Mouse (Mus musculus) kidney, postnatal 0 days (tissue): ENCODE data around the gene Slco4c1. TPM values are rescaled to one million over a fixed set of nuclear protein-coding genes. Genes with fewer than 3 reads are reported as not detected.

Source experiments
- ATAC-seq: fragments of 200-750 bp; cut with Nextera tagmentation; replicated peaks from 2 replicates; pipeline ENCODE4 v1.8.0; 2017; ENCODE audit warnings: low read depth, moderate number of reproducible peaks, moderate TSS enrichment, moderate library complexity; ENCODE audit not compliant: low FRiP score
- DNase-seq: peaks from one replicate; pipeline ENCODE4 v3.0.0-alpha.2; 2016; ENCODE audit warnings: low spot score
- H3K27ac ChIP-seq: fragments of 300-500 bp; sonication (generic); 2 replicates; pipeline ENCODE4 v1.5.1; 2014; ENCODE audit warnings: mild to moderate bottlenecking
- H3K27me3 ChIP-seq: fragments of 300-500 bp; sonication (generic); 2 replicates; pipeline ENCODE4 v1.6.1; 2014; ENCODE audit warnings: low read length, mixed read lengths; ENCODE audit not compliant: insufficient read depth
- H3K36me3 ChIP-seq: fragments of 300-500 bp; sonication (generic); 2 replicates; pipeline ENCODE4 v1.6.1; 2014; ENCODE audit warnings: low read length, mixed read lengths; ENCODE audit not compliant: insufficient read depth
- H3K4me1 ChIP-seq: fragments of 300-500 bp; sonication (generic); replicated peaks from 2 replicates; pipeline ENCODE4 v1.6.1; 2014; ENCODE audit warnings: antibody characterized with exemption, low read length, mixed read lengths; ENCODE audit not compliant: insufficient read depth
- H3K4me2 ChIP-seq: fragments of 300-500 bp; sonication (generic); 2 replicates; pipeline ENCODE4 v1.6.1; 2014; ENCODE audit warnings: mild to moderate bottlenecking, low read length, moderate library complexity, mixed read lengths
- H3K4me3 ChIP-seq: fragments of 300-500 bp; sonication (generic); replicated peaks from 2 replicates; pipeline ENCODE4 v1.5.1; 2014; ENCODE audit warnings: low read depth, low read length
- H3K9ac ChIP-seq: fragments of 300-500 bp; sonication (generic); 2 replicates; pipeline ENCODE4 v1.6.1; 2014; ENCODE audit warnings: low read depth, low read length
- H3K9me3 ChIP-seq: fragments of 300-500 bp; sonication (generic); replicated peaks from 2 replicates; pipeline ENCODE4 v1.6.1; 2016; ENCODE audit warnings: low read length, inconsistent platforms, mixed read lengths
- CTCF ChIP-seq: IDR thresholded peaks from 2 replicates; pipeline ENCODE4 v1.5.1; 2016; ENCODE audit warnings: antibody characterized with exemption, low read depth, mild to moderate bottlenecking, moderate library complexity
- WGBS: fragments of 180-500 bp; shearing (Covaris S2); extraction: QIAGEN DNeasy Blood & Tissue Kit; methylation state at CpG from one replicate; pipeline ENCODE4 v1.1.7; 2014; 5-methylcytosine and 5-hydroxymethylcytosine counted together
- polyA plus RNA-seq: library from polyadenylated mRNA; unstranded; fragments of >200 nt; fragmentation: Nextera tagmentation; extraction: Ambion mirVana; gene quantifications from 2 replicates; pipeline ENCODE4 v1.2.1, GENCODE M21; 2015

Slco4c1 gene
- polyA plus RNA-seq, result 8.1 and 9.1 TPM in 2 replicates

DNA sequence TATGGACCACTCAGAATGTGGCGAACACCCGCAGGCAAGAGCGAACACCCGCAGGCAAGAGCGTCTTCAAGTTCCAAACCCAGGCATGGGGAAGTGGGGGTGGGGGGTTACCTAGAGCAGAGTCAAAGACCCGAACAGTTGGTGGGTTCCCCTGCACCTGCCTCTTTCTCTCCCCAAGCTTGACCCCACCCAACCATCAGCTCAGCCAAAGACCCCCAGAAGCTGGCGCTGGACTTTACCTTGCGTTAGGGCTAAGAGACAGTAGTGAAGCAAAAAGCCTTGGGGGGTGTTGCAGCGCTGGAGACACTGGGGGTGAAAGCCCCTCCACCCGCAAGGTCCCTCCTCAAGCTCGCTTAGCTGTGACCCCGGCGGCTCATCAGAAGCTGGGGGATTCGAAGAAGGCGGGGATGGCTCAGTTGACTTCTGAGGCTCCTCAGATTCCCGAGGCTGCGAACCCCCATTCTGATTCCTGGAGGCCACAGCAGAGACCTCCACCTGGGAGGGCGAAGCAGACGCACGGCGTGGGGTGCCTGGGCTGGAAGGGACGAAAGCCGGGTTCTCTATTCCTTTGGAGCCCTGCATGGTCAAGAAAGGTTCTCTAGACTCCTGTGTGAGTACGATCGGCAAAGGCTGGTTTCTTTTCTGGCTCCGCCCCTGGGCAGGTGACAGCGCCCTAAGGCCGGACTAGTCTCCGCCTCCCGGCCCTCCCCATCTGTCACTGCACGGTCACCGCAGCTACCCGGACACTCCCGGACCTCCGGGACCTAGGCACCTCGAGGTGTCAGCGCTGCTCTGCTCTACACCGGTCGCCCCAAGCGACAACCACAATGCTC lies at the start of gene Slco4c1:
Slco4c1 (minus strand) TSS at position 644 of the 833 bp plus-strand sequence.
- Histone ChIP-seq H3K4me3 (peak within 1 kb of the TSS; percentile 42), H3K27me3 (no peaks in the 10 kb centered on the region), H3K36me3 (no peaks in the 10 kb centered on the region), H3K4me2 (peak within 1 kb of the TSS; percentile 84), H3K9me3 (no peaks in the 10 kb centered on the region), H3K27ac (peak within 1 kb of the TSS; percentile 60; the same call in 1 of the 2 replicates), H3K4me1 (peaks cover 7% of the 10 kb centered on the region; the same call in 1 of the 2 replicates), H3K9ac (peak within 1 kb of the TSS; percentile 59)
- TF ChIP-seq CTCF, result no peak
- DNase-seq (peak; percentile 47), ATAC-seq (peak; percentile 91)
- under 1% methylated on average over 39 of the region's 40 CpGs for WGBS

DNA sequence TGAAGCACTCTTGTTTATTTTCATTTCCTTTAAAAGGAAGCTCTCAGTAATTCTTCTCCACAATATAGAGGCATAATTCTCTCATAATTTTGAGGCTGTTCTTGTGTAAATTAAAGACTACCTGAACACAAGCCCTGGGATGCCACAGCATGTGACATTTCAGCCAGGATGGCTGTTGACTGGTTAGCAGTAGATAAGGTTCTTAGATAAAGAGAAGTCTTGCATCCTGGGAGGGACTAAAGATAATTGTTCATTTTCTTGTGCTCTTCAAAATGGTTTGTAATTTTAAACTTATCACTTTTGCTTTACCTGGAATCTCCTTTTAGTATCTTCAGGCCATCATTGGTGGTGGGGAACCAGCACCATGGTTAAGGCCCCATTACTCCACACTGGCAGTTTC lies 45.4 kb upstream of the Slco4c1 start:
- Histone ChIP-seq H3K27ac (no peak overlapping the region), H3K36me3 (no peaks in the 10 kb centered on the region), H3K4me1 (no peaks in the 10 kb centered on the region), H3K4me2 (no peak overlapping the region), H3K9ac (no peak overlapping the region), H3K4me3 (no peak overlapping the region), H3K27me3 (no peaks in the 10 kb centered on the region), H3K9me3 (no peaks in the 10 kb centered on the region)
- TF ChIP-seq CTCF, result no peak
- no peak for DNase-seq
- no peak for ATAC-seq

DNA sequence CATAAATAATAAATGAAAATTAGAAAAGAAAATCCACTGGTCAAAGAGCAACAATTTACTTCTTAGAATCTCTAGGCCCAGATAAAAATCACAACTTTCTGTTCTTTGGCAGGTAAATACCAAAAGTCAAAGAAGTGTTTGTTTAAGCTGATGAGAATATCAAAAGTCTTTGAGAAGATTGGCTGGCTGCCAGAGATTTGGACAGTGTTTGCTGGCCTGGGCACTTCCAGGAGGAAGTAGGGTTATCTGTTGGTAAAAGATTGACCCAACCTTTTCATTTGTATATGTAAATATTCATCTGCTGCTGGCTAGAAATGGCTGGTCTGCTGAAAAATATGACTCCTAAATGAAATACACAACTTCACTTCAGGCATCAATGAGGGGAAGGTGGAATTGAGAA lies 11.8 kb upstream of the Slco4c1 start:
- Histone ChIP-seq H3K9me3 (no peaks in the 10 kb centered on the region), H3K4me3 (no peak overlapping the region), H3K4me1 (no peaks in the 10 kb centered on the region), H3K9ac (no peak overlapping the region), H3K36me3 (no peaks in the 10 kb centered on the region), H3K4me2 (no peak overlapping the region), H3K27ac (no peak overlapping the region), H3K27me3 (no peaks in the 10 kb centered on the region)
- ATAC-seq (no peak), DNase-seq (no peak)
- TF ChIP-seq CTCF, result no peak

DNA sequence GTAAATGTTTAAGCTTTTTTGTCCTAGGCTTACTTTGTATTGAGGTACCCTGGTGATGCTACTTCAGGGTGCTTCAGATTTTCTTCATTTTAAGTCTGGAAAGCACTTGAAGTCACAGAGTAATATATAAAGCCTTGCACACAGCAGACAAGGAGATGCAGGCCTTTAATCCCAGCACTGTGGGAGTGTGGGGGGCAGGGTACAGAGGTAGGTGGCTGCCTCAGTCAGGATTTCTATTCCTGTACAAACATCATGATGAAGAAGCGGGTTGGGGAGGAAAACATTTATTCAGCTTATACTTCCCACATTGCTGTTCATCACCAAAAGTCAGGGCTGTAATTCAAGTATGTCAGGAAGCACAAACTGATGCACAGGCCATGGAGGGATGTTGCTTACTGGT lies 6.6 kb upstream of the Slco4c1 start:
- no peak for TF ChIP-seq CTCF
- Histone ChIP-seq H3K9ac (no peak overlapping the region), H3K4me2 (no peak overlapping the region), H3K9me3 (no peaks in the 10 kb centered on the region), H3K4me1 (no peaks in the 10 kb centered on the region), H3K36me3 (no peaks in the 10 kb centered on the region), H3K27me3 (no peaks in the 10 kb centered on the region), H3K4me3 (no peak overlapping the region), H3K27ac (no peak overlapping the region)
- DNase-seq (no peak), ATAC-seq (no peak)
- whole genome bisulfite sequencing, result 64% methylated on average over 1 of the region's 1 CpGs

DNA sequence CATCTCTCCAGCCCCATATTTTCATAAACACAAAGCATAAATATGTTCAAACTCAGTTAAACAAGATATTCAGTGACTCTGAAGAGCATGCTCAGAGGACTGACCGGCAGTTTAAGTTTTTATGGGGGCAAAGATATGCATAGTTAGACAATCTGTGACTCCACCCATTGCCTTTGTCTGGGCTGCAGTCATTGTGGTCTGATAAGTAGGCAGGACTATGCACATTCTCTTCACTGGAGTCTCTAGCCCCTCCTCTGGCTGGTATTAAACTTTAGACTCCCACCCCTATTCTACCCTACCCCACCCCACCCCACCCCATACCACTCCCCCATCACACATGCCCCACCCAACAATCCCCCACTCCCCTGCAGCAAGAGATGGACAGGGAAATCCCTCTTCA lies 4.1 kb upstream of the Slco4c1 start:
- Histone ChIP-seq H3K27ac (no peak overlapping the region), H3K27me3 (no peaks in the 10 kb centered on the region), H3K9me3 (no peaks in the 10 kb centered on the region), H3K4me3 (no peak overlapping the region), H3K9ac (no peak overlapping the region), H3K36me3 (no peaks in the 10 kb centered on the region), H3K4me2 (no peak overlapping the region), H3K4me1 (peaks cover 7% of the 10 kb centered on the region; the same call in 1 of the 2 replicates)
- ATAC-seq (no peak), DNase-seq (no peak)
- WGBS, result 76% methylated on average over 1 of the region's 1 CpGs
- no peak for TF ChIP-seq CTCF

DNA sequence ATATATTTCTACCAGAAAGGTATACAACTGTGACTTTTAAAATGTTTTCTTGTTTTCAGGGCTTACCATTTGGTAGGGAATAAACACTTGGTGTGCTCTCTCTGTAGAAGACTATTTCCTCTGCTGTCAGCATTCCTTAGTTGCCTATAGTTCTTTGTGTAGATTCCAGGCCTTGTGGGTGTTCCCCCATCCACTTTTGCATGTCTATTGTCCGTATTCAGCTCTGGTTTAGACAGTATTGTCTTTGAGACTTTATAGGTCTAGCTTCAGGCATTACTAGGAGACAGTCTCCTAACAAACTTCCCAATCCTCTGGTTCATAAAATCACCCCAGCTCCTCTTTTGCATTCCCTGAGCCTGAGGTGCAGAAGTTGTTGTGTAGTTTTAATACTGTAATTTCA lies 2.7 kb upstream of the Slco4c1 start:
- Histone ChIP-seq H3K9me3 (no peaks in the 10 kb centered on the region), H3K4me3 (no peak overlapping the region), H3K4me2 (no peak overlapping the region), H3K36me3 (no peaks in the 10 kb centered on the region), H3K27ac (no peak overlapping the region), H3K27me3 (no peaks in the 10 kb centered on the region), H3K9ac (no peak overlapping the region), H3K4me1 (peaks cover 7% of the 10 kb centered on the region; the same call in 1 of the 2 replicates)
- 69% methylated on average over 1 of the region's 1 CpGs for WGBS
- no peak for TF ChIP-seq CTCF
- ATAC-seq (no peak), DNase-seq (no peak)
